ENCODE assay signal across 8 mouse cellular contexts in genomic region chr7:30562526-30563116, GRCm38 (mm10). TPM values are rescaled to one million over a fixed set of nuclear protein-coding genes. Genes with fewer than 3 reads are reported as not detected.
DNase-seq lines count a peak whose midpoint lies in the region; ATAC-seq and TF ChIP-seq lines count a peak whose summit lies in the region.

No protein-coding gene starts in this region.

- no peak for ATAC-seq in kidney, embryonic 15.5 days (replicated peaks; ENCODE audit: low FRiP score)
- no peak for ATAC-seq in embryonic facial prominence, embryonic 12.5 days (ENCODE audit: insufficient number of reproducible peaks, insufficient read depth, low FRiP score, low TSS enrichment)
- no peak for ATAC-seq in intestine, embryonic 16.5 days

- no peak for DNase-seq in kidney, postnatal 14 days
- DNase-seq in ES-E14 (ENCODE audit: low read depth, low spot score) = no peak
- DNase-seq in naive thymus-derived CD4-positive, alpha-beta T cell, adult 2 months (ENCODE audit: low read depth) = peak; percentile 61
- DNase-seq in frontal cortex, postnatal 10 days (ENCODE audit: low spot score in 2 of 2) = no peak
- DNase-seq in layer of hippocampus, adult 11-12 months (ENCODE audit: low spot score) = no peak

- in situ Hi-C loops in ES-E14 (cut with MboI; ENCODE audit: low sequenced_read_pairs in 2 of 2, unreplicated experiment in 2 of 2) = no loop called here

- WGBS in kidney, embryonic 15.5 days = under 1% methylated on average over 27 of the region's 27 CpGs
- WGBS in embryonic facial prominence, embryonic 12.5 days = 2% methylated on average over 27 of the region's 27 CpGs
- WGBS in intestine, embryonic 16.5 days = under 1% methylated on average over 27 of the region's 27 CpGs

- H3K27me3 ChIP-seq in kidney, embryonic 15.5 days = no peaks in the 10 kb centered on the region
- H3K27me3 ChIP-seq in embryonic facial prominence, embryonic 12.5 days = no peaks in the 10 kb centered on the region
- H3K27me3 ChIP-seq in intestine, embryonic 16.5 days (replicated peaks; ENCODE audit: control insufficient read depth, insufficient read depth, low read length) = no peaks in the 10 kb centered on the region

- peaks cover 39% of the 10 kb centered on the region for H3K36me3 ChIP-seq in kidney, embryonic 15.5 days
- peaks cover 2% of the 10 kb centered on the region; the same call in 1 of the 2 replicates for H3K36me3 ChIP-seq in ES-E14 (ENCODE audit: control insufficient read depth, insufficient read depth, low read length, poor library complexity, severe bottlenecking)
- peaks cover 25% of the 10 kb centered on the region for H3K36me3 ChIP-seq in embryonic facial prominence, embryonic 12.5 days
- peaks cover 8% of the 10 kb centered on the region; the same call in 1 of the 2 replicates for H3K36me3 ChIP-seq in intestine, embryonic 16.5 days (ENCODE audit: control insufficient read depth, insufficient read depth, low read length)

- H3K27ac ChIP-seq in kidney, embryonic 15.5 days = peak overlapping the region; percentile 97
- peak overlapping the region; percentile 32; the same call in 1 of the 2 replicates for H3K27ac ChIP-seq in ES-E14 (ENCODE audit: insufficient read depth, low read depth, low read length, poor library complexity, severe bottlenecking)
- H3K27ac ChIP-seq in embryonic facial prominence, embryonic 12.5 days = peak overlapping the region; percentile 78
- peak overlapping the region; percentile 98 for H3K27ac ChIP-seq in intestine, embryonic 16.5 days (ENCODE audit: low read length)

- H3K4me2 ChIP-seq in kidney, embryonic 15.5 days = peak overlapping the region; percentile 79
- H3K4me2 ChIP-seq in embryonic facial prominence, embryonic 12.5 days (replicated peaks) = peak overlapping the region; percentile 77
- peak overlapping the region; percentile 65 for H3K4me2 ChIP-seq in intestine, embryonic 16.5 days (ENCODE audit: low read depth, low read length)

- peaks cover 44% of the 10 kb centered on the region for H3K4me1 ChIP-seq in kidney, embryonic 15.5 days
- peaks cover 4 to 26% of the 10 kb centered on the region in 2 experiments; a peak in 2 of 4 replicates for H3K4me1 ChIP-seq in ES-E14 (ENCODE audit: control insufficient read depth in 2 of 2, insufficient read depth in 2 of 2, low read length in 2 of 2, poor library complexity in 1 of 2)
- peaks cover 19% of the 10 kb centered on the region for H3K4me1 ChIP-seq in embryonic facial prominence, embryonic 12.5 days
- peaks cover 21% of the 10 kb centered on the region for H3K4me1 ChIP-seq in intestine, embryonic 16.5 days (ENCODE audit: control insufficient read depth, insufficient read depth, low read length)

- H3K9ac ChIP-seq in kidney, embryonic 15.5 days = peak overlapping the region; percentile 73
- peak overlapping the region; percentile 88 for H3K9ac ChIP-seq in ES-E14 (ENCODE audit: insufficient read depth, low read depth, low read length, poor library complexity, severe bottlenecking)
- peak overlapping the region; percentile 62 for H3K9ac ChIP-seq in embryonic facial prominence, embryonic 12.5 days
- H3K9ac ChIP-seq in intestine, embryonic 16.5 days (ENCODE audit: low read depth, low read length) = peak overlapping the region; percentile 78

- no peaks in the 10 kb centered on the region for H3K9me3 ChIP-seq in kidney, embryonic 15.5 days (replicated peaks)
- H3K9me3 ChIP-seq in ES-E14 (ENCODE audit: control insufficient read depth, insufficient read depth, low read depth, low read length) = no peaks in the 10 kb centered on the region
- H3K9me3 ChIP-seq in embryonic facial prominence, embryonic 12.5 days = no peaks in the 10 kb centered on the region
- no peaks in the 10 kb centered on the region for H3K9me3 ChIP-seq in intestine, embryonic 16.5 days (ENCODE audit: control insufficient read depth, low read length)

- peak overlapping the region; percentile 80 for H3K4me3 ChIP-seq in kidney, embryonic 15.5 days (replicated peaks)
- peak overlapping the region; percentile 97 to 99 for H3K4me3 ChIP-seq in ES-E14 (ENCODE audit: insufficient read depth in 1 of 2, low read depth in 1 of 2, low read length in 2 of 2, poor library complexity in 1 of 2, severe bottlenecking in 1 of 2)
- H3K4me3 ChIP-seq in embryonic facial prominence, embryonic 12.5 days = peak overlapping the region; percentile 61
- peak overlapping the region; percentile 85 for H3K4me3 ChIP-seq in intestine, embryonic 16.5 days (ENCODE audit: low read length)

TF ChIP-seq in ES-E14, 5 proteins besides CTCF, POLR2A, EP300 and RAD21:
- TF ChIP-seq ZNF384 (IDR thresholded peaks at IDR 0.05; ENCODE audit: low read depth, low read length) (no peak), MAFK (IDR thresholded peaks at IDR 0.05; ENCODE audit: insufficient read depth, low read depth, low read length) (no peak), CHD2 (IDR thresholded peaks at IDR 0.05; ENCODE audit: low read depth, low read length) (no peak), HCFC1 (IDR thresholded peaks at IDR 0.05; ENCODE audit: borderline replicate concordance, insufficient read depth, low read length) (no peak), ZC3H11A (IDR thresholded peaks at IDR 0.05; ENCODE audit: borderline replicate concordance, low read depth, low read length) (no peak)

RNA-seq across cellular contexts. Expression of gene U2af1l4, which starts 0.5 kb away (rescaled TPM):
- polyA plus RNA-seq in kidney, embryonic 15.5 days (2015; fragmentation: Nextera tagmentation; extraction: Ambion mirVana) = 94.8 and 102 TPM in 2 replicates
- 56.9 and 65.8 TPM in 2 replicates for total RNA-seq in ES-E14 (2012; rRNA removed)
- polyA plus RNA-seq in embryonic facial prominence, embryonic 12.5 days (2016; fragmentation: Nextera tagmentation; extraction: Ambion mirVana) = 94.1 TPM in 2 replicates
- 71.2 and 73.8 TPM in 2 replicates for polyA plus RNA-seq in intestine, embryonic 16.5 days (2015; fragmentation: Nextera tagmentation; extraction: Ambion mirVana)

RNA-seq across cellular contexts. Expression of gene Gm49396, which starts 0.5 kb away (rescaled TPM):
- polyA plus RNA-seq in kidney, embryonic 15.5 days (2015; fragmentation: Nextera tagmentation; extraction: Ambion mirVana) = 15.0 and 17.0 TPM in 2 replicates
- total RNA-seq in ES-E14 (2012; rRNA removed) = 4.1 and 6.8 TPM in 2 replicates
- polyA plus RNA-seq in embryonic facial prominence, embryonic 12.5 days (2016; fragmentation: Nextera tagmentation; extraction: Ambion mirVana) = 16.5 and 17.4 TPM in 2 replicates
- polyA plus RNA-seq in intestine, embryonic 16.5 days (2015; fragmentation: Nextera tagmentation; extraction: Ambion mirVana) = 9.2 and 9.3 TPM in 2 replicates

RNA-seq across cellular contexts. Expression of gene Psenen, which starts 0.8 kb away (rescaled TPM):
- 152 TPM in 2 replicates for polyA plus RNA-seq in kidney, embryonic 15.5 days (2015; fragmentation: Nextera tagmentation; extraction: Ambion mirVana)
- 64.9 and 65.3 TPM in 2 replicates for total RNA-seq in ES-E14 (2012; rRNA removed)
- 132 and 138 TPM in 2 replicates for polyA plus RNA-seq in embryonic facial prominence, embryonic 12.5 days (2016; fragmentation: Nextera tagmentation; extraction: Ambion mirVana)
- polyA plus RNA-seq in intestine, embryonic 16.5 days (2015; fragmentation: Nextera tagmentation; extraction: Ambion mirVana) = 158 and 168 TPM in 2 replicates

RNA-seq across cellular contexts. Expression of gene Igflr1, which starts 2.6 kb away (rescaled TPM):
- 3.8 and 6.0 TPM in 2 replicates for polyA plus RNA-seq in kidney, embryonic 15.5 days (2015; fragmentation: Nextera tagmentation; extraction: Ambion mirVana)
- total RNA-seq in ES-E14 (2012; rRNA removed) = 1.3 and 3.3 TPM in 2 replicates
- polyA plus RNA-seq in embryonic facial prominence, embryonic 12.5 days (2016; fragmentation: Nextera tagmentation; extraction: Ambion mirVana) = 4.1 and 5.5 TPM in 2 replicates
- 3.7 and 5.4 TPM in 2 replicates for polyA plus RNA-seq in intestine, embryonic 16.5 days (2015; fragmentation: Nextera tagmentation; extraction: Ambion mirVana)

RNA-seq across cellular contexts. Expression of gene Lin37, which starts 3.0 kb away (rescaled TPM):
- 37.6 and 40.5 TPM in 2 replicates for polyA plus RNA-seq in kidney, embryonic 15.5 days (2015; fragmentation: Nextera tagmentation; extraction: Ambion mirVana)
- total RNA-seq in ES-E14 (2012; rRNA removed) = 12.4 and 15.8 TPM in 2 replicates
- 44.7 and 49.1 TPM in 2 replicates for polyA plus RNA-seq in embryonic facial prominence, embryonic 12.5 days (2016; fragmentation: Nextera tagmentation; extraction: Ambion mirVana)
- polyA plus RNA-seq in intestine, embryonic 16.5 days (2015; fragmentation: Nextera tagmentation; extraction: Ambion mirVana) = 44.5 and 50.0 TPM in 2 replicates

Comparison
In these comparisons a context has a peak if more than half of its experiments do, and no peak if none do; other contexts are left out.
1. H3K27ac ChIP-seq: peak in every context shown above with its lines; median percentile 98 in intestine, embryonic 16.5 days; 97 in kidney, embryonic 15.5 days; 78 in embryonic facial prominence, embryonic 12.5 days; 32 in ES-E14.